15 mouse cellular contexts compared by ENCODE assay signal in genomic region chr10:102154865-102155264, GRCm38 (mm10).
DNase-seq lines count a peak whose midpoint lies in the region; ATAC-seq and TF ChIP-seq lines count a peak whose summit lies in the region.
"Had no signal": no experiment of that assay in that cellular context is flagged by ENCODE, and none has a peak within 500 bp of the region (broad histone marks: within the 10 kb centered on the region; RNA-seq: fewer than 3 reads in every experiment).

No protein-coding gene starts in this region.

- H3K36me3 ChIP-seq in embryonic facial prominence, embryonic 11.5 days (replicated peaks; ENCODE audit: control insufficient read depth, insufficient read depth, low read depth, low read length) = no peaks in the 10 kb centered on the region
- no peaks in the 10 kb centered on the region for H3K36me3 ChIP-seq in embryonic facial prominence, embryonic 10.5 days (replicated peaks)
- no peaks in the 10 kb centered on the region for H3K36me3 ChIP-seq in kidney, postnatal 0 days (ENCODE audit: insufficient read depth, low read length)
- H3K36me3 ChIP-seq: limb, embryonic 15.5 days; lung, embryonic 15.5 days; neural tube, embryonic 13.5 days had no signal

- no peaks in the 10 kb centered on the region for H3K9me3 ChIP-seq in embryonic facial prominence, embryonic 11.5 days (replicated peaks; ENCODE audit: control insufficient read depth, low read length)
- H3K9me3 ChIP-seq in embryonic facial prominence, embryonic 10.5 days = no peaks in the 10 kb centered on the region
- no peaks in the 10 kb centered on the region for H3K9me3 ChIP-seq in kidney, postnatal 0 days (replicated peaks; ENCODE audit: low read length)
- H3K9me3 ChIP-seq: limb, embryonic 15.5 days; lung, embryonic 15.5 days; neural tube, embryonic 13.5 days had no signal

- 77% methylated on average over 5 of the region's 5 CpGs for WGBS in embryonic facial prominence, embryonic 11.5 days
- WGBS in embryonic facial prominence, embryonic 10.5 days = 80% methylated on average over 5 of the region's 5 CpGs
- 67% methylated on average over 5 of the region's 5 CpGs for WGBS in kidney, postnatal 0 days

- H3K4me3 ChIP-seq in embryonic facial prominence, embryonic 11.5 days (ENCODE audit: low read depth, low read length) = no peak overlapping the region
- no peak overlapping the region for H3K4me3 ChIP-seq in embryonic facial prominence, embryonic 10.5 days
- H3K4me3 ChIP-seq in kidney, postnatal 0 days (replicated peaks; ENCODE audit: low read depth, low read length) = no peak overlapping the region
- no peak overlapping the region for H3K4me3 ChIP-seq in cortical plate, adult 2 months (ENCODE audit: insufficient read depth, low read length)
- H3K4me3 ChIP-seq: limb, embryonic 15.5 days; lung, embryonic 15.5 days; neural tube, embryonic 13.5 days had no signal

- H3K27ac ChIP-seq in embryonic facial prominence, embryonic 11.5 days (replicated peaks; ENCODE audit: low read depth, low read length) = no peak overlapping the region
- no peak overlapping the region for H3K27ac ChIP-seq in embryonic facial prominence, embryonic 10.5 days (replicated peaks)
- no peak overlapping the region for H3K27ac ChIP-seq in kidney, postnatal 0 days
- no peak overlapping the region for H3K27ac ChIP-seq in cortical plate, adult 2 months (ENCODE audit: insufficient read depth, low read length)
- H3K27ac ChIP-seq: limb, embryonic 15.5 days; lung, embryonic 15.5 days; neural tube, embryonic 13.5 days had no signal

- no peaks in the 10 kb centered on the region for H3K27me3 ChIP-seq in embryonic facial prominence, embryonic 11.5 days (ENCODE audit: control insufficient read depth, insufficient read depth, low read length)
- no peaks in the 10 kb centered on the region for H3K27me3 ChIP-seq in embryonic facial prominence, embryonic 10.5 days (replicated peaks; ENCODE audit: low read depth, poor library complexity, severe bottlenecking)
- H3K27me3 ChIP-seq in kidney, postnatal 0 days (ENCODE audit: insufficient read depth, low read length) = no peaks in the 10 kb centered on the region
- H3K27me3 ChIP-seq: limb, embryonic 15.5 days; lung, embryonic 15.5 days; neural tube, embryonic 13.5 days had no signal

- TF ChIP-seq CTCF in kidney, postnatal 0 days (IDR thresholded peaks at IDR 0.05; ENCODE audit: low read depth) = peak; percentile 66
- peak; percentile 13; the same call in 1 of the 2 replicates for TF ChIP-seq CTCF in cortical plate, adult 2 months (IDR thresholded peaks at IDR 0.05; ENCODE audit: extremely low read depth, insufficient read depth, low read length)

- no peak overlapping the region for H3K4me2 ChIP-seq in embryonic facial prominence, embryonic 11.5 days (ENCODE audit: low read depth, low read length)
- no peak overlapping the region for H3K4me2 ChIP-seq in kidney, postnatal 0 days (ENCODE audit: low read length)
- H3K4me2 ChIP-seq: limb, embryonic 15.5 days; lung, embryonic 15.5 days; neural tube, embryonic 13.5 days had no signal

- TF ChIP-seq POLR2A in cortical plate, adult 2 months (IDR thresholded peaks at IDR 0.05; ENCODE audit: extremely low read depth, insufficient read depth, low read length) = no peak

- ATAC-seq in embryonic facial prominence, embryonic 11.5 days (replicated peaks; ENCODE audit: insufficient number of reproducible peaks, low FRiP score, low TSS enrichment, low read depth) = no peak
- no peak for ATAC-seq in kidney, postnatal 0 days (replicated peaks; ENCODE audit: low FRiP score, low read depth)
- ATAC-seq: inflammation-experienced regulatory T-cells, adult 6 months had no signal

- H3K4me1 ChIP-seq in embryonic facial prominence, embryonic 11.5 days (ENCODE audit: control insufficient read depth, insufficient read depth, low read length) = no peaks in the 10 kb centered on the region
- H3K4me1 ChIP-seq in embryonic facial prominence, embryonic 10.5 days = peaks cover 5% of the 10 kb centered on the region; the same call in 1 of the 2 replicates
- H3K4me1 ChIP-seq in kidney, postnatal 0 days (replicated peaks; ENCODE audit: insufficient read depth, low read length) = no peaks in the 10 kb centered on the region
- H3K4me1 ChIP-seq in cortical plate, adult 2 months (ENCODE audit: control insufficient read depth, insufficient read depth, low read length) = no peaks in the 10 kb centered on the region
- H3K4me1 ChIP-seq: limb, embryonic 15.5 days; neural tube, embryonic 13.5 days had no signal

- no peak overlapping the region for H3K9ac ChIP-seq in embryonic facial prominence, embryonic 11.5 days (replicated peaks; ENCODE audit: low read length)
- no peak overlapping the region for H3K9ac ChIP-seq in kidney, postnatal 0 days (ENCODE audit: low read depth, low read length)
- H3K9ac ChIP-seq: limb, embryonic 15.5 days; lung, embryonic 15.5 days; neural tube, embryonic 13.5 days had no signal

- DNase-seq in embryonic facial prominence, embryonic 11.5 days (ENCODE audit: low spot score) = peak; percentile 13
- DNase-seq in embryonic facial prominence, embryonic 10.5 days (ENCODE audit: low spot score) = no peak
- peak; percentile 41 for DNase-seq in kidney, postnatal 0 days (ENCODE audit: low spot score)
- no peak for DNase-seq in kidney, adult 8-10 months
- peak; percentile 11 for DNase-seq in 416B (ENCODE audit: low read depth)
- DNase-seq in ovary, postnatal 36 days (ENCODE audit: low spot score) = no peak
- DNase-seq in layer of hippocampus, postnatal 36 days = no peak
- DNase-seq: gastrocnemius, postnatal 25 days; kidney, postnatal 14 days; thymus, adult 2 months had no signal

Comparison
In these comparisons a context has a peak if more than half of its experiments do, and no peak if none do; other contexts are left out.
1. DNase-seq: peak in embryonic facial prominence, embryonic 11.5 days (single experiment), kidney, postnatal 0 days (single experiment) and 416B (single experiment); none in embryonic facial prominence, embryonic 10.5 days (single experiment), kidney, adult 8-10 months (0 of 2), ovary, postnatal 36 days (single experiment) and layer of hippocampus, postnatal 36 days (0 of 2).